Mouse (Mus musculus) cerebellum, adult 2 months (tissue): ENCODE results near the gene Slc25a13. TPM values are rescaled to one million over a fixed set of nuclear protein-coding genes. Genes with fewer than 3 reads are reported as not detected.

Experiments used
- DNase-seq, 2 experiments: peaks; one replicate each; pipeline ENCODE4 v3.0.0; 2021
- H3K27ac ChIP-seq: fragments of 200-500 bp; 2 replicates; pipeline ENCODE4 v1.5.1; 2012; ENCODE audit warnings: low read length, control low read depth, inconsistent platforms; ENCODE audit not compliant: insufficient read depth
- H3K27me3 ChIP-seq: fragments of 200-500 bp; 2 replicates; pipeline ENCODE4 v1.6.1; 2012; ENCODE audit warnings: inconsistent platforms, mild to moderate bottlenecking, low read length, moderate library complexity; ENCODE audit not compliant: control insufficient read depth, insufficient read depth
- H3K4me1 ChIP-seq: fragments of 200-500 bp; 2 replicates; pipeline ENCODE4 v1.6.1; 2011; ENCODE audit warnings: low read length; ENCODE audit not compliant: control insufficient read depth, insufficient read depth
- H3K4me3 ChIP-seq: fragments of 200-500 bp; replicated peaks from 2 replicates; pipeline ENCODE3; 2011; ENCODE audit warnings: mild to moderate bottlenecking, low read depth, low read length, control low read depth; ENCODE audit not compliant: insufficient read depth
- CTCF ChIP-seq: fragments of 200-500 bp; IDR thresholded peaks from 2 replicates; pipeline ENCODE4 v1.5.1; 2011; ENCODE audit warnings: low read depth, mild to moderate bottlenecking, control low read depth, low read length, moderate library complexity, borderline replicate concordance; ENCODE audit not compliant: insufficient read depth
- POLR2A ChIP-seq: fragments of 200-500 bp; IDR thresholded peaks from 2 replicates; pipeline ENCODE4 v1.6.1; 2011; ENCODE audit warnings: low read length, control low read depth, borderline replicate concordance; ENCODE audit not compliant: insufficient read depth
- WGBS: fragments of 180-500 bp; shearing (Covaris S2); methylation state at CpG from one replicate; pipeline ENCODE4 v1.1.7; 2018; 5-methylcytosine and 5-hydroxymethylcytosine counted together
- polyA plus RNA-seq: library from polyadenylated mRNA; depleted of rRNA; stranded (reverse); fragments of >200 nt; gene quantifications from 2 replicates; pipeline ENCODE4 v1.2.3, GENCODE M21; 2012

Gene Slc25a13
- polyA plus RNA-seq, 1 experiment, result 5.8 TPM

GRCm38 (mm10) chr6:6136812-6137211, 80.2 kb downstream of the Slc25a13 start:
- H3K4me3 ChIP-seq, result no peak overlapping the region
- no peak for TF ChIP-seq POLR2A
- peak; percentile 7; the same call in 1 of the 2 replicates for TF ChIP-seq CTCF
- H3K4me1 ChIP-seq, result no peaks in the 10 kb centered on the region
- DNase-seq, result no peak
- H3K27me3 ChIP-seq, result no peaks in the 10 kb centered on the region
- H3K27ac ChIP-seq, result no peak overlapping the region
- WGBS, result 91% methylated on average over 3 of the region's 3 CpGs

- H3K4me3 ChIP-seq, result no peak overlapping the region
- 83% methylated on average over 4 of the region's 4 CpGs for WGBS
- no peak for DNase-seq
- no peaks in the 10 kb centered on the region for H3K27me3 ChIP-seq
- H3K27ac ChIP-seq, result no peak overlapping the region
- no peak for TF ChIP-seq CTCF
- no peak for TF ChIP-seq POLR2A
- H3K4me1 ChIP-seq, result no peaks in the 10 kb centered on the region
These were observed 82.0 kb downstream of the Slc25a13 start for GRCm38 (mm10) chr6:6134935-6135334.

GRCm38 (mm10) chr6:6133556-6134050, 83.4 kb downstream of the Slc25a13 start:
- TF ChIP-seq CTCF (no peak), POLR2A (no peak)
- no peaks in the 10 kb centered on the region for H3K4me1 ChIP-seq
- no peak overlapping the region for H3K4me3 ChIP-seq
- H3K27ac ChIP-seq, result no peak overlapping the region
- 85% methylated on average over 8 of the region's 8 CpGs for WGBS
- no peak for DNase-seq
- H3K27me3 ChIP-seq, result no peaks in the 10 kb centered on the region

- Histone ChIP-seq H3K27ac (no peak overlapping the region), H3K4me1 (no peaks in the 10 kb centered on the region), H3K27me3 (no peaks in the 10 kb centered on the region), H3K4me3 (no peak overlapping the region)
- TF ChIP-seq POLR2A, result no peak
- TF ChIP-seq CTCF, result no peak
- DNase-seq, result no peak
- 30% methylated on average over 5 of the region's 5 CpGs for WGBS
These were observed 84.9 kb downstream of the Slc25a13 start for GRCm38 (mm10) chr6:6132047-6132446.

GRCm38 (mm10) chr6:6125620-6126019, 91.4 kb downstream of the Slc25a13 start:
- Histone ChIP-seq H3K27me3 (no peaks in the 10 kb centered on the region), H3K4me3 (no peak overlapping the region), H3K4me1 (peaks cover 7% of the 10 kb centered on the region; the same call in 1 of the 2 replicates), H3K27ac (no peak overlapping the region; the same call in 1 of the 2 replicates)
- DNase-seq, result peak; percentile 67 to 85
- TF ChIP-seq POLR2A (no peak), CTCF (no peak)
- 8% methylated on average over 3 of the region's 3 CpGs for WGBS

GRCm38 (mm10) chr6:6121904-6122303, 95.1 kb downstream of the Slc25a13 start:
- Histone ChIP-seq H3K4me1 (peaks cover 7% of the 10 kb centered on the region; the same call in 1 of the 2 replicates), H3K27ac (no peak overlapping the region), H3K27me3 (no peaks in the 10 kb centered on the region), H3K4me3 (no peak overlapping the region)
- no peak for DNase-seq
- WGBS, result 96% methylated on average over 5 of the region's 5 CpGs
- TF ChIP-seq POLR2A, result no peak
- no peak for TF ChIP-seq CTCF

GRCm38 (mm10) chr6:6120841-6121240, 96.1 kb downstream of the Slc25a13 start:
- Histone ChIP-seq H3K4me3 (no peak overlapping the region), H3K27ac (no peak overlapping the region), H3K4me1 (peaks cover 2% of the 10 kb centered on the region; the same call in 1 of the 2 replicates), H3K27me3 (no peaks in the 10 kb centered on the region)
- TF ChIP-seq POLR2A (no peak), CTCF (no peak)
- DNase-seq, result no peak
- 67% methylated on average over 4 of the region's 4 CpGs for WGBS

- Histone ChIP-seq H3K4me3 (no peak overlapping the region), H3K4me1 (no peaks in the 10 kb centered on the region), H3K27ac (no peak overlapping the region), H3K27me3 (no peaks in the 10 kb centered on the region)
- peak; percentile 49 to 66 for DNase-seq
- TF ChIP-seq CTCF, result no peak
- TF ChIP-seq POLR2A, result no peak
- WGBS, result 36% methylated on average over 8 of the region's 8 CpGs
These were observed 101.2 kb downstream of the Slc25a13 start for GRCm38 (mm10) chr6:6115771-6116170.

- Histone ChIP-seq H3K27ac (no peak overlapping the region), H3K4me1 (no peaks in the 10 kb centered on the region), H3K27me3 (no peaks in the 10 kb centered on the region), H3K4me3 (no peak overlapping the region)
- TF ChIP-seq POLR2A (no peak), CTCF (no peak)
- 99% methylated on average over 7 of the region's 7 CpGs for WGBS
- DNase-seq, result no peak
These were observed 103.2 kb downstream of the Slc25a13 start for GRCm38 (mm10) chr6:6113776-6114175.
